Mouse (Mus musculus) testis, adult 10 weeks (tissue): ENCODE results near the gene Olig3. TPM values are rescaled to one million over a fixed set of nuclear protein-coding genes. Genes with fewer than 3 reads are reported as not detected.

ENCODE experiments used
- polyA plus RNA-seq: library from polyadenylated mRNA; stranded (reverse); fragments of 350-450 nt; fragmentation: Illumina TruSeq; extraction: RNeasy Lipid Tissue Mini Kit (QIAGEN cat#74804); gene quantifications from one replicate; pipeline ENCODE4 v1.2.3, GENCODE M21; 2014; ENCODE audit warnings: low read depth, low replicate concordance

Gene Olig3
- polyA plus RNA-seq: not detected

GRCm38 (mm10) chr10:19356071-19356583, at the start of gene Olig3:
Olig3 (plus strand) TSS chr10:19356533.

Other genes with a start within 250 kb of the Olig3 start
- 13.0 TPM for gene Ifngr1, start 235.4 kb downstream of the Olig3 start, polyA plus RNA-seq